Mouse (Mus musculus) CH12.LX (cell line): ENCODE data around the gene Plpp1.

Source experiments
- CHD2 ChIP-seq: IDR thresholded peaks from 2 replicates; pipeline ENCODE4 v1.6.1; 2011; ENCODE audit warnings: low read length, improper control_type of control experiment
- CTCF ChIP-seq, 2 experiments: IDR thresholded peaks in 1 of 2; conservative IDR thresholded peaks in 1 of 2; 2 replicates each; pipeline ENCODE4 v1.5.1; 2011 to 2012; ENCODE audit warnings: low read depth in 2 of 2, low read length in 2 of 2, improper control_type of control experiment in 1 of 2, inconsistent platforms in 1 of 2, mild to moderate bottlenecking in 1 of 2, moderate library complexity in 1 of 2
- EP300 ChIP-seq: IDR thresholded peaks from 2 replicates; pipeline ENCODE4 v1.6.1; 2011; ENCODE audit warnings: low read length, improper control_type of control experiment
- IRF4 ChIP-seq: IDR thresholded peaks from 2 replicates; pipeline ENCODE4 v1.6.1; 2014; ENCODE audit warnings: low read depth, mild to moderate bottlenecking, inconsistent platforms, low read length, improper control_type of control experiment
- JUND ChIP-seq: conservative IDR thresholded peaks from 2 replicates; pipeline ENCODE4 v1.6.1; 2011; ENCODE audit warnings: low read depth, low read length, improper control_type of control experiment
- KAT2A ChIP-seq: IDR thresholded peaks from 2 replicates; pipeline ENCODE4 v1.6.1; 2012; ENCODE audit warnings: low read length, improper control_type of control experiment, inconsistent platforms; ENCODE audit not compliant: insufficient replicate concordance
- MAX ChIP-seq: IDR thresholded peaks from 2 replicates; pipeline ENCODE4 v1.6.1; 2011; ENCODE audit warnings: low read length, improper control_type of control experiment
- NELFE ChIP-seq: IDR thresholded peaks from 2 replicates; pipeline ENCODE4 v1.6.1; 2011; ENCODE audit warnings: low read depth, low read length, improper control_type of control experiment
- POLR2A ChIP-seq: IDR thresholded peaks from 2 replicates; pipeline ENCODE4 v1.6.1; 2011; ENCODE audit warnings: low read depth, mild to moderate bottlenecking, improper control_type of control experiment, low read length
- POLR2AphosphoS2 ChIP-seq: IDR thresholded peaks from 2 replicates; pipeline ENCODE4 v1.6.1; 2011; ENCODE audit warnings: low read depth, low read length, improper control_type of control experiment
- RCOR1 ChIP-seq: conservative IDR thresholded peaks from 2 replicates; pipeline ENCODE4 v1.6.1; 2012; ENCODE audit warnings: low read depth, mild to moderate bottlenecking, inconsistent platforms, low read length, improper control_type of control experiment
- UBTF ChIP-seq: IDR thresholded peaks from 2 replicates; pipeline ENCODE4 v1.6.1; 2012; ENCODE audit warnings: low read depth, mild to moderate bottlenecking, inconsistent platforms, low read length, improper control_type of control experiment, moderate library complexity
- USF2 ChIP-seq: conservative IDR thresholded peaks from 2 replicates; pipeline ENCODE4 v1.6.1; 2011; ENCODE audit warnings: low read depth, low read length, improper control_type of control experiment

DNA sequence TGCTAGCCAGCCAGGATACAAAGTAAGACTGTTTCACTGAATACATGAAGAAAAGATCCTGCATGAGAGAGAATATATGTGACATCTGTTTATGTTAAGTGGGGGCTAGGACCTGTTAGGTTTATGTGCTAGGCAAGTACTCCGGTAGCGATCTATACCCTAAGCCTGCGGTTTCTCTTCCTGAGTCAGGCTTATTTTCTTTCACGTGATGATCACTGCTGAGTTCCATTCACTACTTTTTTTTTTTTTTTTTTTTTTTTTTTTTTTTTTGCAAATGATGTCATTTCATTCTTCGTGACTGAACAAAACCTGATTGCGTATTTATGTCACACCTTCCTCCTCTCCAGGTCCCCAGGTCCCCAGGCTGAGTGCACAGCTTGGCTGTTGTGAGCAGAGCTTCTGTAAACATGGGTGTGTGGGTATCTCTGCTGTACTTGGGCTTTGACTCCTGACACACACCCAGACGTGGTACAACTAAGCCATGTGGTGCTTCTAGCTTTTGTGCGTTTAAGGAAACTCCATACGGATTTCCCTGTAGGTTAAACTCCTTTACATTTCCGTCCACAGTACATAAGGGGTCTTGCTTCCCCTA lies 13.6 kb upstream of the Plpp1 start:
- TF ChIP-seq EP300 = no peak
- no peak for TF ChIP-seq CTCF (conservative IDR thresholded peaks at IDR 0.05 in 1 of 2, IDR thresholded peaks at IDR 0.05 in 1 of 2; ENCODE audit: low read depth in 2 of 2, low read length in 2 of 2)
- no peak for TF ChIP-seq POLR2AphosphoS2
- no peak for TF ChIP-seq UBTF
- no peak for TF ChIP-seq POLR2A
- TF ChIP-seq KAT2A = no peak
- TF ChIP-seq IRF4 = no peak
- no peak for TF ChIP-seq RCOR1
- TF ChIP-seq MAX = no peak
- no peak for TF ChIP-seq CHD2
- TF ChIP-seq USF2 = no peak
- no peak for TF ChIP-seq JUND
- TF ChIP-seq NELFE = no peak
